Mouse (Mus musculus) kidney, adult 9 months (tissue): ENCODE data around the gene Shc3.

ENCODE experiments used
- DNase-seq: peaks from one replicate; pipeline ENCODE4 v3.0.0; 2022

The Shc3 gene

GRCm38 (mm10) chr13:51479826-51480225 lies 89.4 kb downstream of the Shc3 start:
- peak; percentile 81 for DNase-seq

GRCm38 (mm10) chr13:51476991-51477390 lies 92.2 kb downstream of the Shc3 start:
- DNase-seq, result no peak

- DNase-seq, result no peak
Observed at GRCm38 (mm10) chr13:51468697-51469250, 100.4 kb downstream of the Shc3 start.

GRCm38 (mm10) chr13:51466117-51466841 lies 102.9 kb downstream of the Shc3 start:
- no peak for DNase-seq

- DNase-seq, result no peak
Observed at GRCm38 (mm10) chr13:51464294-51464693, 104.9 kb downstream of the Shc3 start.

GRCm38 (mm10) chr13:51456190-51456878 lies 112.9 kb downstream of the Shc3 start:
- no peak for DNase-seq

GRCm38 (mm10) chr13:51446550-51446949 lies 122.7 kb downstream of the Shc3 start:
- no peak for DNase-seq

- no peak for DNase-seq
Observed at GRCm38 (mm10) chr13:51442922-51443321, 126.3 kb downstream of the Shc3 start.

GRCm38 (mm10) chr13:51437105-51438085 lies 131.8 kb downstream of the Shc3 start:
- DNase-seq, result no peak

GRCm38 (mm10) chr13:51435146-51435545 lies 134.1 kb downstream of the Shc3 start:
- peak; percentile 45 for DNase-seq

GRCm38 (mm10) chr13:51434460-51434859 lies 134.8 kb downstream of the Shc3 start:
- no peak for DNase-seq

GRCm38 (mm10) chr13:51433371-51433770 lies 135.8 kb downstream of the Shc3 start:
- DNase-seq, result no peak

GRCm38 (mm10) chr13:51425662-51426443 lies 143.4 kb downstream of the Shc3 start:
- no peak for DNase-seq

GRCm38 (mm10) chr13:51424647-51425046 lies 144.6 kb downstream of the Shc3 start:
- DNase-seq, result peak; percentile 81

GRCm38 (mm10) chr13:51423647-51424046 lies 145.6 kb downstream of the Shc3 start:
- no peak for DNase-seq

- DNase-seq, result no peak
Observed at GRCm38 (mm10) chr13:51420861-51421260, 148.4 kb downstream of the Shc3 start.

- no peak for DNase-seq
Observed at GRCm38 (mm10) chr13:51419501-51419900, 149.7 kb downstream of the Shc3 start.

GRCm38 (mm10) chr13:51418942-51419451 lies 150.2 kb downstream of the Shc3 start:
- DNase-seq, result no peak

- DNase-seq, result peak; percentile 93
Observed at GRCm38 (mm10) chr13:51418268-51418941, 150.8 kb downstream of the Shc3 start.

- DNase-seq, result peak; percentile 46
Observed at GRCm38 (mm10) chr13:51417796-51418195, 151.4 kb downstream of the Shc3 start.

- no peak for DNase-seq
Observed at GRCm38 (mm10) chr13:51416727-51417126, 152.5 kb downstream of the Shc3 start.
